Mouse (Mus musculus) CD4-positive naive resting alpha-beta T cell, adult 76 days (primary cell): ENCODE data around the gene AC129217.1. TPM values are rescaled to one million over a fixed set of nuclear protein-coding genes. Genes with fewer than 3 reads are reported as not detected.

Source experiments
- total RNA-seq: library from RNA; stranded (reverse); gene quantifications from one replicate; pipeline ENCODE4 v1.2.4, GENCODE M21; 2023

AC129217.1 gene
- total RNA-seq, result 16.0 TPM

DNA sequence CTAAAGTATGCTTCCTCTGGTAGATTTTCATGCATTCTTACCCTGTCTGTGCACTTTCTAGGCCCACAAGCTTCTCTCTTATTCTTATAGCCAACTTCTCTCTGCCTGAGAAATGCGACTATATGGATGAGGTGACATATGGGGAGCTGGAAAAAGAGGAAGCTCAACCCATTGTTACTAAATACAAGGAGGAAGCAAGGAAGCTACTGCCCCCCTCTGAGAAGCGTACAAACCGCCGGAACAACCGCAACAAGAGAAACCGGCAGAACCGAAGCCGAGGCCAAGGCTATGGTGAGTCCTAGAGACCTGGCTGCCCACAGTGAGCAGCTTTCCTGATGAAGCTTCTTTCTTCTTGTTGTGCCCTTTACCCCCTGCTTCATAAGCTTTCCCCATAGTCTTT lies at the start of gene AC129217.1:
AC129217.1 (plus strand) TSS at position 114 of the 400 bp plus-strand sequence.

DNA sequence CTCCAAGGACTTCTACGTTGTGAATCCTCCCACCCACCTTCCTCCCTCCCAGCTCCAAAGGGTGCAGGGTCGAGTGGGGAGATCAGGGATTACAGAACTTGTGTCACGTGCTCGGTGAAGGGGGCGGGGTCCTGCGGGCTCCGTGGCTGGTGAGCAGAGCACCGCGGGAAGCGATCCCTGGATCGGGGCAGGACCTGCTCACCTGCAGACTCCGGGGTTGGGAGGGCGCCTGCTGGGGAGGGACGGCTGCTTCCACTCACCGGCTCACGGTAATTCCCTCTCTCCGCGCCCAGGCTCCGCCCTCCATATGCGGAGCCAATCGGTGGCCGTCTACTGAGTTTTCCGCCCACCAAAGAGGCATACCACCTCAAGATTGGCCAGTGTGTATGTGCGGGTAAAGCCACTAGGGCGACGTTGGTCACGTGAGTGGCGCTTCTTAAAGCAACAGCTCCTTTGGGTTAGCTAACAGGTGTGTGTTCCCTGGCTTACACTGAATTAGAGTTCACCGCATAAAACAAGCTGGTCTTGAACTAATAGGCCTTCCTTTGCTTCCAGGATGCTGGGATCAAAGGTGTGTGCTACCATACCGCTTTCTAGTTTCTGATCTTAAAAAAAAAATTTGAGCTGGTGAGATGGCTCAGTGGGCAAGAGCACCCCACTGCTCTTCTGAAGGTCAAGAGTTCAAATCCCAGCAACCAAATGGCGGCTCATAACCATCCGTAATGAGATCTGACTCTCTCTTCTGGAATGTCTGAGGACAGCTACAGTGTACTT lies 43.4 kb upstream of the AC129217.1 start, which contains the start of gene Taf6l:
Taf6l (minus strand) TSS at position 410 of the 774 bp plus-strand sequence.

DNA sequence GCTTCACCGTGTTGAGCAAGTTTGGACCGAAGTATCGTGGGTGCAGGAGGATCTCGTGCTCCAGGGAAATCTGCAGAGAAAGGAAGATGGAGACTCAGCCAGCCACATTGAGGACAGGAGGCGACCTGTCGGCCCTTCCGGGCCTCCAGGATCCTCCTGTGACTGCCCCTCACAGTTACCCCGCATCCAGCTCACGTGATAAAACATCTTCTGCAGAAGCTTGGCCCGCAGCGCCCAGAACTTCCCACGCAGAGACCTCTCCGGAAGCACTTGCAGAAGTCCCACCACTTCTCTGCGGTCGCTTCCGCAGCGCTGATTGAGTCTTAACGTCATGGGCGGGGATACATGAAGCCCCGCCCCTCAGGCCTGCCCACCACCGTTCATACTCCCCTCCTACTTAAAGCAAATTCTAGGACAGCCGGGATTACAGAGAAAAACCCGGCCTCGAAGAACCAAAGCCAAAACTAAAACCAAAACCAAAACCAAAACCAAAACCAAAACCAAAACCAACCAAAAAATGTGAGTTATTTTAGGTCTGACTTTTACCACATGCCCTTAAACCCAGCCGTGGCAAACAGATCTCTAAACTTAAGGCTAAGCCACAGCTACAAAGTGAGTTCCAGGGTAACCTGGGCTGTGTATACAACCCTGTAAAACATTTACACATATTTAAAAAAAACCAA lies 31.2 kb upstream of the AC129217.1 start, which contains the start of gene Polr2g:
Polr2g (minus strand) TSS at position 314 of the 683 bp plus-strand sequence.

DNA sequence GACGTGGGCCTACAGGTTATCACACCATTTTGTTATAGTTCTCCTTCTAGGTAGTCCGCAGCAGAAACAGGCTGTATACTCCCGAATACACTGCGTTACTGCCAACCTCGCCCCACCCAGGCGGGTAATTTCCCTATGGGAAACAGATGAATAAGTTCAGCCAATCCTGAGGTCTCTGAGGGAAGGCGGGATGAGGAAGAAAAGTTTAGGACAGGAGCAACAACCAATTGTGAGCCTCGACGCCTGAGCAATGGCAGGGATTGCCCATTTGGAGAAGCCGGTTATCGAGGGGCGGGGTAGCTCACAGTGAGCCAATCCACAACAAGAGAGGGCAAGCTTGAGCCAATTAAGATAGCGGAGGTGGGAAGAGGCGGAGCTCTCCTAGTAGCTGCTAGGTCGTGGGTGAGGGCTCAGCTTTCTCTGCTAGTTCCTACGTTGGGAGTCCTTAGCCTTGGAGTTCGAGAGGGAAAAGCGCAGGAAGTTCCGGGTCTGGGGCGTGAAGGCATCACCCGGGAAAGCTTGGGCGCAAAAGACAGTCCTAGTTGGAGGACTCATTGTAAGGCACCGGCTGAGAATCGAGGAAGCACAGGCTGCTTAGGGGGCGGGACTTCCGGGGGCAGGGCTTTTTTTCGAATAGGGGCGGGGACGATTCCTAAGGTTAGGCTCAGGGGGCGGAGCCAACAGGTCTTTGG lies 27.3 kb upstream of the AC129217.1 start, which contains the start of gene Zbtb3:
Zbtb3 (plus strand) TSS at position 426 of the 692 bp plus-strand sequence.

DNA sequence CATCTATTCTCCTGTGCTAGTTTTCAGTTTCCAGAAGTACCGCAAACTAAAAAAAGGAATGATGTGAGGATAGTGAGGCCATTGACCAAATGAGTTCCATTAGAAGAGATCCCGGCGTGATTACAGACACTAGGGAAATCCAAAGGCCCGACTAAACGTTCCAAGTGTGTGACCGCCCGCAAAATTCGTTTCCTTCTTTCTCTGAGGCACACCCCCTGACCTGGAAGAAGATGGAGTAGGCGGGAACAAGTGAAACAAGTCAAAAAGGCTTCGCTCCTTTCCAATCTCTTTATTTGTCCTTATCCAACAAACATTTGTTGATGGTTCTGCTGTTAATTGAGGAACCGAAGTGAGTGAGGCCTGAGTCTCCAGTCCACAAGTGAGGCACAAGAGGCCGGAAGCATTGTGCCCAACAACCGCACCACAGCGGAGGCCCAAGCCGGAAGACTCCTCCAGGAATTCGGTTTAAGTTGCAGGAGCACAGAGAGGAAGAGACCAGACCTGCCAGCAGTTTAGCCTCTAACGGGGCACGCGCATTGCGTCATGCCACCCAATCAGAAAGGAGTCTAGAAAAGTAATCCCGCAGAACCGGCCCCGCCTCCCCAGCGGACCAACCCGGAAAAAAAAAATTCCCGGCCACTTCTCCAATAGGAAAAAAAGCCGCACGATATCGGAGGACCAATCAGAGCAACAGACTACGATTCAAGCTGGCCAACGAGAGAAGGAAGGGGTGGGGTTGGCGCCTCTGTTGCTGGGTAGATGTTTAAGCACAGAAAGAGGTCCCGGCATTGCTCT lies 10.6 kb upstream of the AC129217.1 start, which contains the start of gene Ttc9c:
Ttc9c (minus strand) TSS at position 533 of the 795 bp plus-strand sequence.

DNA sequence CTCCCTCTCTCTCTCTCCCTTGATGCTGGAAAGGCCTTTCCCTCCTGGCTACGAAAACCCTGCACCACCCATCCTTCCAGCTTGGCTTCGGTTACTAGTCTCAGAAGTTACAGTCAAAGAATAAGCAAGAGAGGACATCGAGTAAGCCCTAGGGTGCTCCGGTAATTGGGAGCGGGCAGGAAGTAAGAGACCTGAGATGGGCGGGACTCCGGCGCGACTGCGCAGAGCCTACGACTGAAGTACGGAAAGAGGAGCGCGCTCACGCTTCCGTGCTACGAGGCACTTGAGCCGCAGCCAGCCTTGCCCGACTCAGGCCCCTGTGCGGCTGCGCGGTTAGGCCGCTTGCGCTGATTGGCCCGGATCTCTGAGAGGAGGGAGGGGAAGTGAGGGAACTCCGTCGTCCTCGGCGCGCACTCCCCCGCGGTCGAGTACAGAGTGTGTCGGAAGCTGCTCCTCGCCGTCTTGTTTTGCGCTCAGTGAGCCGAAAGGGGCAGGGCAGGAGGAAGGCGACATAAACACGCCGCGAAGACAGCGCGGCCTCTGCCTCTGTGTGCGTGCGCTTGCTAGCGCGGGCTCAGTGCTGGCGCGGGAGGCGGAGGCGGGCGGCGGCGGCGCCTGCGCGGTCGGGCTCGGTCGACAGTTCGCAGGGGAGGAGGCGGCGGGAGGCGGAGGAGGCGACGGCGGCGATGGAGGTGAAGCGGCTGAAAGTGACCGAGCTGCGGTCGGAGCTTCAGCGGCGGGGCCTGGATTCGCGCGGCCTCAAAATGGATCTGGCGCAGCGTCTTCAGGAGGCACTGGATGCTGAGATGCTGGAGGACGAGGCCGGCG lies 9.8 kb upstream of the AC129217.1 start, which contains the start of gene Hnrnpul2:
Hnrnpul2 (plus strand) TSS at position 415 of the 828 bp plus-strand sequence.

DNA sequence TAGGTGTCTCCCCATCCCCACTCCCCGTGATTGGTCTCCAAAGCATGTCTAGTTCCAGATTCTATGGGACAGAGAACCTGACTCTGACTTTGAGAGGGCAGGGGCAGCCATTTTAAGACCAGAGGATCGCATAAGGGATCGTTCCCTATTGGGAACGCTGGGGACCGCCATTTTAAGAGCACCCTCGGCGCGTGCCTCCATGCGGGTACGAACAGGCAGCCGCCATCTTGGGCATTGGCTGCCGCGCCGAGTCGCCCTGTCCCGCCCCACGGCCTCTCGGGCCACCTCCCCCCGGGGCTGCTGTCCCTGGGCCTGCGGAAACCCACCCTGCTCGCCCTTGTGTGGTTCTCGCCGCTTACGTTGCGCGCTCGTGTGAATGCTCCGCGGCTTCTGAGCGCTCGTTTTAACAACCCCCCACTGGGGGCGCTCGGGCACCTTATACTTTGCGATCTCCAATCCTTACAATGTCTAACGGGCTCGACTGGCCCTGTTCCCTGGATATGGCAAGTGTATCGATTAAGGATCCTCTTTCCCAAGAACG lies 7.7 kb downstream of the AC129217.1 start, which contains the start of gene Bscl2:
Bscl2 (plus strand) TSS at position 217 of the 541 bp plus-strand sequence.

DNA sequence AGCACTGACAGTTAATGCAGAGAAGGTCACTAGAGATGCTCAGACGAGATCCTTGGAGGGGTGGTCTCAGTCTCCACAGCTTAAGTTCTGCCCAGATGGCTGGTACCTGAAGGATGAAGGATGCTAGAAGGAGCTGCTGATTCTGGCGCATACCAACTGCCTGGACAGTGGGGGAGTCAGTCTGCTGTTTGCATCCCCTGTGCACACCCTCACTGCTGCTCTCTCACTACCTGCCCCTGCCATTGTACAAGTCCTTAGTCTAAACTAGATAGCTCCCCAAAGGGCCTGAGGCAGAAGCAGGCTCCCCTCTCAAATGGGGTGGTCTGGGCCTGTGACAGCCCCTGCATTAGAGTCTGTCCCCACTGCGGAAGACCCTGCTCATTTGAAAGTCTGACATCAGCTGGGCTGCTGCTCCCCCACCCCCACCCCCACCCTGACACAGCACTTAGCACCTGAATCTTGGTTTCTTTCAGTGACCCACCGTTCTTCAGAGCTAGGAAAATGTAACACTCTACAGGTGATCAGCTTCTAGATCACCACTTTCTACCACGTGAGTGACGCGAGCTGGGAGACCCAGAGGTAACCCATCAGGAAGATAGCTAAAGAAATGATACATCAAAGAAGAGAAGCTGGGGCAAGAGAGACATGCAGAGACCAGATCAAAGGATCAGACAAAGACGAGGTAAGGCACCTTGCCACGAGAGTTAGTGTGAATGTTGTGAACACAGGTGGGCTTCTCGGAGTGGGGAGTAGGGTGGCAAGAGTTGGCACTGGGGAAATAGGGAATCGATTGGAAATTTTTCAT lies 9.7 kb downstream of the AC129217.1 start, which contains the start of gene Gng3:
Gng3 (minus strand) TSS at position 92 of the 805 bp plus-strand sequence.

DNA sequence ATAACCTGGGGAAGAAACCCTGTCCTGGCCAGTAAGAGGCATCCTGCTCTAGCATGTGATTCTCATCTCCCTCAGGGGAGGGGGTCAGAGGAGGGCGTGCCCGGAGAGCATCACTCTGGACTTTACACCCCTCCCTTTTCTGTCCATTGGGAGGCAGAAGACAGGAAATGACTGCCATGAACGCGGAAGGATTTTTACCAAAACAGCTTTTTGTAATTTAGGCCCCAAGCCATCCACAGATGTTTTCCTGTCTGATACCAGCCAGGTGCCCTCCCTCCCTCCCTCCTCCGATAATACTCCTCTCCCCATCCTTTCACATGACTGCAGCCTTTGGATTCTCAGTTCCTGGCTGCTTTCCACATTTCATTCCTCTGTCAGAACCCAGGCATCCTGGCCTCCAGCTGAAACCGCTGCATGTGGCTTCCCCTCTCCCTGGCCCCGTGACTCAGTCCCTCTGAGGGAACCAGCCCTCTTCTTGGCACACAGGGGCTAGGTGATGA lies 20.9 kb downstream of the AC129217.1 start, which contains the start of gene Lrrn4cl:
Lrrn4cl (plus strand) TSS at position 367 of the 500 bp plus-strand sequence.

DNA sequence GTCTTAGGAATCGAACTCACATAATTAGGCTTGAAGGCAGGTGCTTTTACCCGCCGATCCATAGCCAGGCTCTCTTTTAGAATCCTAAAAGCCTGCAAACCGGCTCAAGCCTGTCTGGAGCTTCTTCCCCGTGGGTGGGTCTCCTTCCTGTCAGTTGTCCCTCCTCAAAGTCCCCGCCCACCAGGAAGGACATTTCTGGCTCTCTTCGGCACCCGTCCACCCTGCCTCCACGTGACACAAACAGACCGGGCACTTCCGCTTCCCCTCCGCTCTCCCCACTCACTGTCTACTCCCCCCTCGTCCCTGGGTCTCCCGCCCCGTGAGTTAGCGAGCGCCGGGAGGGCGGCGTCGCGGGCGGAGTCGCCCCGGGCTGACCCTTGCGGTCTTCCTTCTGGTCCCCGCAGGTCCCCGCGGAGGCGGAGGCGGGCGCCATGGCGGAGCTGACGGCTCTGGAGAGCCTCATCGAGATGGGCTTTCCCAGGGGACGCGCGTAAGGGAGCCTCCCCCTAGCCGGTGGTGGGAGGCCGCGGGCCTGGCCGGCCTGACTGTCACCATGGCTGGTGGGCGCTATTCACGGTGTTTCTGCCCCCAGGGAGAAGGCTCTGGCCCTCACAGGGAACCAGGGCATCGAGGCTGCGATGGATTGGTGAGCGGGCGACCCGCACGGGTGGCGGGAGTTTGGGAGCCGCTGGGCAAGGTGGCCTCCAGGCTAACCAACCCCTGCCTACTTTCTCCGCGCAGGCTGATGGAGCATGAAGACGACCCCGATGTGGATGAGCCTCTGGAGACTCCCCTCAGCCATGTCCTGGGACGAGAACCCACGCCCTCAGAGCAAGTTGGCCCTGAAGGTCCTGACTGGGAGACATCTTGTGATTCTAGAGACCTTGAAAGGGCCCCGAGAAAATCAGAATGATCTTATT lies 42.0 kb downstream of the AC129217.1 start, which contains the start of gene Ubxn1:
Ubxn1 (plus strand) TSS at position 230 of the 920 bp plus-strand sequence.

DNA sequence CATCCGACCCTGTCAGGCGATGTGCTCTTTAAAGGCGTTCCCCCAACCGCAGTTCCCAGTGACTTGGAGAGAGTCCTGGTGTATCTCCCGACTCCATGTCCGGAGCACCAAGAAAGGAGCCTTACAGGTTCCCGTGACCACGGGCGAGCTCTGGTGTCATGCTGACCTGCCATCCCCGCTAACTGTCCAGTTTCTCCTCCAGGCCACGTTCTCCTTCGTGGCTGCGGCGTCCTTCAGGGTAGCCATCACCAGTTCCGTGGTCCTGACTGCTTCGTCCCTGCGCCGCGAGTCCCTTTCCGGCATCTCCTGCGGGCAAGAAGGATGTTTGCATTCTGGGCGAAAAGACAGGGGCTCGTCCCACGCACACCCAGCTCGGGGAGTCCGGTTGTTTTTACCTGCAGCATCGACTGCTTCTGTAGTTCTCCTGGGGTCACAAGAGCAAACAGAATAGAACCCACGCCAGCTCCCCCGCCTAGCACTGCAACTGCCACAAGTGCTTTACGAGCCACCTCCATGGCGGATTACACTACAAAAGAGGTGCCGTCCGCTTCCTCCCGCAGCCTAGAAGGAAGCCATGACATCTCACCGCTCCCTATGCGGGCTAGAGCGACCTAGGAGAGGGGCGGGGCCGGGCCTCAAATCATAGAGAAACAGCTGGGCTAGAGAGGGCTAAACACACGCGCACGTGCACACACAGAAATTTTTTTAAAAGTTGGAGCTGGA lies 50.9 kb downstream of the AC129217.1 start, which contains the start of gene Uqcc3:
Uqcc3 (minus strand) TSS at position 613 of the 723 bp plus-strand sequence.

DNA sequence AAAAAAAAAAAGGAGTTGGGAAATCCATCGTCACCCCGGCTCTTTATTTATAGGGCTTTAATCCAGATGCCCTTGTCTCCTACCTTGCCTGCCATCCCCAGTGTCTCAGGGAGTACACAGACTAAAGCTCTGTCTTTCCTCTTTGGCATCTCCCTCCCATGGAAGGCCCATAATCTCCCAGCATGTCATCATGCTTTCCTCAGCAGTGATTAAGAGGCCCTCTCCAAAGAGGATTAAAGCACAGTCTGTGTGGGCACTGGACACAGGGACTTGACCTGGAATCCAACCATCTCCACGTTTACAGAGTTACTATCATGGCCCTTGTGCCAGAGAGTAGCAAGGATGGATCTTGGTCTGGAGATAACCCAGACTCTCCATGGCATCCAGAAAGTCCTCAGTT lies 54.0 kb downstream of the AC129217.1 start, which contains the start of the genes Lbhd1 and Gm49403:
Lbhd1 (plus strand) TSS at position 117 of the 400 bp plus-strand sequence.
Gm49403 (plus strand) TSS at position 315 of the 400 bp plus-strand sequence.

DNA sequence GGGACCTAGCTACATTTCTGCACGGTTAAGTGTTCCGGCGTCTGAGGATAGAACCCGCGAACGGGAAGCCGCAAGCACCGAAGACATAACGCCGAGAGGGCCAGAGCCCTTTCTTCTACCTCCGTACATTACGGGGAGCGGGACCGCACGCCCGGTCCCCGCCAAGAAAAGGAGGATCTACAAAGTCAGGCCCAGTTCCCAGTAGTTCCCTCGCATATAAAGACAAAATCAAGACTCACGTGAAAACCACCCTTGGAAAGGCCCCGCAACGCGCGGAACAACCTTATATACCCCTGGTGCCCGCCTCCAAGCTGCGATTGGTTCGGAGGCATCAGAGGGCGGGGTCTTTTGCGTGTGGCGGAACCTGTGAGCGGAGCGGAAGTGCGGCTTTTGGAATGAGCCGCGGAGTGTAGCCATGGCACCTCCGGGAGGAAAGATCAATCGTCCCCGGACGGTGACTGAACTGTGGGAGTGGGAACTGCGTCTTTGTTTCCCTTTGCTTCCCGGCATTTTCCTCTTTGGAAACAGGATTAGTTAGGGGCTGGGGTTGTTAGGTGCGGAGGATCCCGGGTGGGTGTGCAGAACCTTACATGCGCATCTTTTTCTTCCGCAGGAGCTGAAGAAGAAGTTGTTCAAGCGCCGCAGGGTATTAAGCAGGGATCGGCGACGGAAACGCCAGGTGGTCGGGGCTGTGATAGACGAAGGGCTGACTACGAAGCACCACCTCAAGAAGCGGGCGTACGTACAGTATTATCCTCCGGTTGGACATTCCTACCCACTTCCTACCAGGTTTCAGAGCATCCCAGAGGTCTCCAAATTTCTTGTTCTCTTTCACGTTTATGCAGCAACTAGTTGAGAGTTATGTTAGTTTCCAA lies 59.2 kb downstream of the AC129217.1 start, which contains the start of the genes 1810009A15Rik and Gm49416:
1810009A15Rik (plus strand) TSS at position 343 of the 875 bp plus-strand sequence.
Gm49416 (plus strand) TSS at position 416 of the 875 bp plus-strand sequence.

